Mouse (Mus musculus) A20 (cell line): Measurements from ENCODE around the gene Uspl1.

ENCODE experiments used
- DNase-seq: peaks from one replicate; pipeline ENCODE4 v3.0.0-alpha.2; 2011; ENCODE audit warnings: low read depth, low spot score

The Uspl1 gene

DNA sequence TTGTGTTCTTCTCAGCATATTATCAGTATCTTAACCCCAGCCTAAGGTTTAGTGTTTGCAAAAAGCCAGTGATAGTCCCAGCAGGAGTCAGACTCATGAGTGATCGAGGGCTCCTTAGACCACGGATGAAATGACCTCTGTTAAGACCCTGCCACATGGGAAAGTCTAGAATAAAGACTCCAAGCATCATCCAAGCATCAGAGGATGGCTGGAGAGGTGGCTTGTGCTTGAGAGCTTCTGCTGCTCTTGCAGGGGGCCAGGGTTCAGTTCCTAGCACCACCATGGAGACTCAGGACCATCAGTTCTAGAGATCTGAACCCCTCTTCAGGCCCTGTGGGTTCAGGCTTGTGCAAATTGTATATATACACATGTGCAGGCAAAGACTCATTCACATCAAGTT, 16.1 kb upstream of the Uspl1 start:
- no peak for DNase-seq

DNA sequence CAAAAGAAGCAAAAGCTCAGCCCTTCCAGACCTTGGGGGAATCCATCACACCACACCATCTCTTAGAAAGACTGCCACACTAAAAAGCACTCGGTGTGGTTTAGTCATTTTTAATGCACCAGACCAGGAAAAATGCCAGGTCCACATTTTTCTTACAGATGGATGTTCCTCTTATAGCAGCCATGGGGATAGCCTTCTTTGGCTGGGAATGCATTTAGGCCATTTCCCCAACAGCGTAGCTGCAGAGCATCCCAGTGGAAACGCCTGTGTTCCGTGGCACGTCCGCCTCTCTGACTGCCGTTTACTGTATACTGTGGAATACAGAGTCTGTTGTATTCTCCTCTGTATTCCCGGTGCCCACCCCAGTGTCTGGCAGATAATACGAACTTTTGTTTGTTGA, 15.3 kb upstream of the Uspl1 start:
- no peak for DNase-seq

DNA sequence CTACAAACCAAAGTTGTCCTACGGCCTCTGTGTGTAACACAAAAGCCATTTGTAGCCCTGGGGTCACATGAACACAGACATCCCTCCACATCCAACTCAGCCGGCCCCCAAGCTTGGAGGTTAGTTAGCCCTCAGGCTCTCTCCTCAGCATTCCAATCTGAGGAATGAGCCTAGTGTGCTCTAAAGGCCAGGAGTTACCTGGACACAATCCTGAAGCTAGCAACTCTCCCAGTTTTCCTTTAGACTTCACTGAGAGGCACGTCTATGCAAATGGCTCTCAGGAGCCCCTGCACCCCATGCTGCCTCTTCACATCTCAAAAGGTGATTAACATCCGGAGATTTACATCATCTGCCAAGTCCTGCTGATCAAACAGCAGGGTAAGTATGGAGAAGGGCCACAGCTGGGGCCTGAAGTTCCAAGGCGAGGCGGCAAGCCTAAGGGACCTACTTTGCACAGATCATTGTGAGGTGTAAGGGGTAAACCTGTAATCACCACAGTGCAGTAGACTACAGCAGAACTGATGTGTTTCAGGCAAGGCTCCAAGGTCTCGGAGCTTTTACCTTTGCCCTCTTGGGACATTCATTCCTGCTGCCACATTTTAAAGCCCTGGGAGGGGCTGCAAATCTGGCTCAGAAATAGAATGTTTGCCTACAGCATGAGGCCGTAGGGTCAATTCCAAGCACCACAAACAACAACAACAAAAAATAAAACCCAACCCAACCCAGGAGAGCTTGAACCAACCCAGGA, 13.1 kb upstream of the Uspl1 start:
- DNase-seq, result no peak

DNA sequence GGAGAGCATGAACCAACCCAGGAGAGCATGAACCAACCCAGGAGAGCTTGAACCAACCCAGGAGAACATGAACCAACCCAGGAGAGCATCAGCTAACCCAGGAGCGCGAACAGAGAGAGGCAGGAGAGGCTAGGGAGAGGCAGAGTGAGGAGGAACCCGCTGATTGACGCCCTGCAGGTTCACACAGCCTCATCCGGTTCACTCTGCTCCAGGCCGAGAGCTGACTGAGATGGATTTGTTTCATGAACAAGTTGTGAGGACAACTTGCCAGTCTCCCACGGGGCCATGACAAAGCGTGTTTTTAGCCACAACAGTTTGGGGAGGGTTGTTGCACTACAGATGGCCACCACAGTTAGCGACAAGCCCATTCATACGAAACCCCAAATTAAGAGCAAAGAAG, 11.9 kb upstream of the Uspl1 start:
- no peak for DNase-seq

DNA sequence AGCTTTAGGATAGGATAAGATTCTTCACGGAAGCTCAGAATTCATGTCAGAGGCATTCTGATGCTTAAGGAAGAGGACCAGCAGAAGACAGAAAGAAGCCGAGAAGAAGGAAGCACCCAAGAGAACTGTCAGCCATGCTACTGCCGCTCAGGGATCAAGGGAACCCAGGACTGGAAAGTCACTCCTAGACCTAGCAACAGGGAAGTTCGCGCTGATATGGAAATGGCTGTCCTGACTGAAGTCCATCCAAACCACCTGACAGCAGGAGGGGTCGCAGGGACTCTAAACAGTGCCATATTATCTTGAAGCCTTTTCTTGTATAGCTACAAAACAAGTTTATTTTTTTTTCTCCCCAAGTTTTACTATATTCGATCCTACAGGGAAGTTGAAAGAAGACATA, 9.6 kb upstream of the Uspl1 start:
- no peak for DNase-seq

DNA sequence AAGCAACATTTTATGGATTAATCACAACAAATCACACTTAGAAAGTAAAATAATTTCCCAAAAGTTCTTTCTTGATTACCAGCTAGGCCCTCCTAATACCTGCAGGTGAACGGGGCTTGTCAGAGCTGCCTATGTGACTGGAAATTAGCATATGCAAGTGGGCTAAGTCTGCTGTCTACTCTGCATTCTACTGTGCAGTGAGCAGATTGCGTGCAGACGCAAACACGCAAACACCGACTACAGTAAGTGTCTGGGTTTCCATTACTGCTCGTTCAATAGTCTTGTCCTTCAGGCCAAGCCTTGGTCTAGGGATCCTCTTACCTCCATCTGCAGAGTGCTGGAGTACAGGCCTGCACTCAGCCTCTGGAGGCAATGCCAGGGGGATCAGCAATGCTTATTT, 8.4 kb upstream of the Uspl1 start:
- no peak for DNase-seq

DNA sequence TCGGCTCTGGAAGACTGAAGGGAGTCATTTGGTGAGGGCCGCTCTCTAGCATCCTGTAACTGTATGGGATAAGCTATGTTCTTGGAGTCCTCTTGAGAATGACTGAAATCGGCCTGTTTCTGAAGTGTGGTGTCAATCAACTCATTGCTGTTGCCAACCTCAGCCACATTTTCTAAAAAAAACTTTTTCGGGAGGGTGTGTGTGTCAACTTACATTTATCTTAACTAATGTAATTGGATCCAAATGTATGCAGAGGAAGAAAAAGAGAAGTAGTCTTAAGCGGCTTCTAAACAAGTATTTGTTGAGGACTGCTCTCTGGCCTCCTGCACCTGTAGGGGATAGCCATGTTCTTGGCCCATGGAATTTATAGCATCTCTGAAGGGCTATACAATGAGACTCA, 6.1 kb upstream of the Uspl1 start:
- no peak for DNase-seq

DNA sequence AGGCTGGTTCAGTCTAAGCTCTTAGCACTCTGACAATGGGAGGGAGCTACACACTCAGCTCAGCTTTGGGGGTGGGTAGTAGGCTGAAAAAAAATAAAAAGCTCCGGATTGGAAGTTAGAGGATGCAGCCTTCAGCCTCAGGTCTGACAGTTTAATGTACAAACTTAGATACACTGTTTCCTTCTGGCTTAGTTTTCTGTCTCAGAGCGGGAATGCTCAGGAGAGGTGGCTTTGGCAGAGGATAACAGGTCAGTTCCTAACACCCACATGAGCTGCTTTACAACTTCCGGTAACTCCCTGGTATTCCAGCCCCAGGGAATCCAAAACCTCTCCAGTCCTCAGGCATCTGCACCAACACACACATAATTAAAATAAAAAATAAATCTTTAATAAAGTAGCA, 4.3 kb upstream of the Uspl1 start:
- no peak for DNase-seq

DNA sequence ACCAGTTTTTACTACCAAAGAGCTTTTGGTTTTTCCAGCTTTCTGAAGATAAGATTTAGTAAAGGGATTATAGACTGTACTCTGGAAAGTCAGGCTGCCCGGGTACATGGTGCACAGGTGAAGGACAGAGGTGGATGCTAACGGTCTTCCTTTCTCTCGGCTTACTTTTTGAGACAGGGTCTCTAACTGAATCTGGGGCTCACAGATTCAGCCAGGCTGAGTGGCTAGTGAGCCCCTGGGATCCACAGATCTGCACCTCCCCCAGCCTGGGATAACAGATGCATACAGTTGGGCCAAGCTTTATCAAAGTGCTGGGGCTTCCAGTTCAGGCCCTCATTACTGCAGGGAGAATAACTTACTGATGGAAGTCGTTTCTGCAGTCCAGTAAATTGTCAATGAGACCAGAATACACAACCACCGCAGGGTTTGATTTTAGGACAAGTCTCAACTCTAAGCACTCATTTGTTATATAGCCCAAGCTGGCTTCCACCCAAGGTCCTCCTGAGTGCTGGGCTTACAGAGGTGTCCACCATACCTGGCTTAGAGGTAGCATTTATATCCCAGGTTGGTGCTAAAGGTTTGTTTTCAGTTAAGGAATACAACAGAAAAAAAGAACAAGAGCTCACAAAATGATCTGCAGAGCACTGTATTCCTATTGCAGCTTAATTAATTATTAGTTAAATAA, 1.8 kb upstream of the Uspl1 start:
- no peak for DNase-seq

DNA sequence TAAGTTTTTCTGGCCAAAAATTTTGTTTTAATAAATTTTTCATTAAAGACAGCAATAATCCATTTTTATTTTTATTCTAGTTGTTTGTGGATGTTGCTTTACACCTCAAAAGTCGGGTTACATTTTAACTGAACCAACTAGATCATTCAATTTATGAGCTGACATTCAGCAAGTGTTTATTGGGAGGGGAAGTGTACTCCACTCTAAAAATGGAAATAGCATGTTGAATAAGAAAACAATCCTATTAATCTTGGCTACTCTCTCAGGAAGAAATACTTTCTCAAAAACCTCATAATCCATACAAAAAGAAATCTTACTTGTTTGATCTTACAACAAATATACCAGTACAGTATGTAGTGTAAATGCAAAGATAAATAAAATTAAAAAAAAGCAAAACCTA, 1.0 kb upstream of the Uspl1 start:
- DNase-seq, result no peak

DNA sequence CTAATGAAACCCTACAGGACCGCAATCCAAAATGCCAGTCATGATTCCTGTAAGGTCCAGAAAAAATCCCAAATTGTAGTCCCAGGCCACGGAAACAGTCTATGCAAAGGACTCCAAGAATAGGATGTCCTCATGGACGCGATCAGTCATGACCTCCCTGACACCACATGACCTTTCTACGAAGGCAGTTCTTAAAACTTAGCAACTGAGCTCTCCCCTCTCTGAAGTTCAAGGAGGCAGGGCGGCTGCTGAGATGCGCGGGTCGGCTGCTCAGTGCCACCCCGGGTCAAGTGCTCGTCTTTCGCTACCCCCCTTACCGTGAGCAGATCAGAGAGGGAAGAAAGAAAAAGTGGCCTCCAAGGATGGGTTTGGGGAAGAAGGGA, 438 bp upstream of the Uspl1 start:
- no peak for DNase-seq

DNA sequence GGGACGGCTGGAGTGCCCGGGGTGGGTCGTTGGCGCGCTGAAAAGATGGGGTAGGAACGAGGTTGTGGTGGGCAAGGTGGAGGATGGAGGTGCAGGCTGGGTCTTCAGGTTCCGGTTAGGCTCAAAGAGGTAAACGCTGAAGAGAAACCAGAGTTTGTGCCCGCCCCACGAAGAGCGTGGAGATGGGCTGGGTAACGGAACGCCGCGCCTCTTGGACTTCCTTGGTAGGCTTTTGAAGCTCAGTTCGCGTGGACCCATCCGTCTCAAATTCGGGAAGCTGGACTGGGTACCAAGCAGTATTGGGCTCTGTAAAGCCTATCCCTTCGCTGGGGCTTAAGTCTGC, 665 bp downstream of the Uspl1 start:
- no peak for DNase-seq

DNA sequence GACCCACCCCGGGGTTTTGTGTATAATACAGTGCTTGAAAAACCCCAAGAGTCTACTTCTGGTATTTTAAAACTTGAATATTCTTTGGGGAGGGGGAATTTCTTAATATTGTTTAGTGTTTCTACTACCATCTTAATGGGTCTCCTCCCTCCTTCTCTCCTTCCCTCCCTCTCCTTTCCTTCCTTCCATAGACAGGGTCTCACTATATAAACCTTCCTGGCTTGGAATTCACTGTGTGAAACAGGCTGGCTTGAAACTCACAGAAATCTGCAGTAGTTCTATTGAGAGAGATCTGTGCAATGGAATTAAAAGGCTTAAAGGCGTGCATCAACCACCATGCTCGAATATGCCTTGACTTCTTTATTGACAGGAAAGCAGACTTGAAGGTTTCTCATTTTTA, 1.7 kb downstream of the Uspl1 start:
- DNase-seq, result no peak

DNA sequence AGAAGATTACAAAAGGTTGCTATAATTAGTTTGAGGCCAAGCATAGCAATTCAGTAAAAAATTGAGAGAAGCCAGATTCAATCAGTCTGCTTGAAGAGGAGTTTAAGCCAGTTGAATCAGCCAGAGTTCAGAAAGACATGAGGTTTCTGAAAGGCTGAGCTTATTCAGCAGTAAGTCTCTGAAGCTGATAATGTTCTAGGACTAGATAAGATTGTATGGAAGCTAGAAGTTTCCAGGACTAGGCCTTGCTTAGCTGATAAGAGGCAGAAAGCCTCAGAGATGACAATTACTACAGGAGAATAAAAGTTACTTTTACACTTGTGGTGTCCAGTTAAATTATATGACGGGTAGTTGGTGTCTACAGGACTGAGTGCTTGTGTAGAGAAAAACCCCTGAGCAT, 6.0 kb downstream of the Uspl1 start:
- DNase-seq, result no peak

DNA sequence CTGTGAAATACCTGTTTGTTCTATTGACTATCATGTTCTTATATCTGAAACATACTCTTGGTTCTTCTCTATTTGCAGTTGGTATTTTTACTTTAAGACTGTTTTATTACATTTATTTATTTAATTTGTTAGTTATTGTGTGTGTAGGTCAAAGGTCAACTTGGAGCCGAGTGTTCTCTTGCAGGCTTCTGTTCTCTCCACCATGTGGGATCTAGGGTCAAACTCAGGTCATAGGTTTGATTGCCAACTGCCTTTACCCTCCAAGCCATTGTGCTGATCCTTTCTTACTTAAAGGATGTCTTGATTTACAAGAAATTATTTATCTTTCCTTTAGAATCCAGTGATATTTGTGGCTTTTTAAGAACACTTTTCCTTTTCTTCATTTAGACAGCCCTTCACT, 12.5 kb downstream of the Uspl1 start:
- no peak for DNase-seq

DNA sequence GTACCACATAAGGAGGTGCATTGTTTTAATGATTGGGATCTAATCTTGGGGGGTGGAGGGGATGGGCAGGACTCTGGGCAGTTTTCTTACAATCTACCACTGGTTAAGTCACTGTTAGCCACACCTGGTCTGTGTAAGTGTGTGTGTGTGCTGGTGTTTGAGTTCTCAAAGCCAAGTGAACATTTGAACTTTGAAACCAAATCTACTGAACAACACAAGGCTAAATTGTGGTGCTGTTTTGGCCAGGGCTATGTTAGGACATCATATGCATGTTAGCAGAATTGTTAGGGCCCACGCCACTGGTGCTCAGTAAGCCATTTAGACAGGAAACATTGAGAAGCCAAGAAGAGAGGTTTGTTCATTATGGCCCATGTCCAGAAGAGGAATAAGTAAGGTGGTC, 14.6 kb downstream of the Uspl1 start:
- DNase-seq, result no peak

DNA sequence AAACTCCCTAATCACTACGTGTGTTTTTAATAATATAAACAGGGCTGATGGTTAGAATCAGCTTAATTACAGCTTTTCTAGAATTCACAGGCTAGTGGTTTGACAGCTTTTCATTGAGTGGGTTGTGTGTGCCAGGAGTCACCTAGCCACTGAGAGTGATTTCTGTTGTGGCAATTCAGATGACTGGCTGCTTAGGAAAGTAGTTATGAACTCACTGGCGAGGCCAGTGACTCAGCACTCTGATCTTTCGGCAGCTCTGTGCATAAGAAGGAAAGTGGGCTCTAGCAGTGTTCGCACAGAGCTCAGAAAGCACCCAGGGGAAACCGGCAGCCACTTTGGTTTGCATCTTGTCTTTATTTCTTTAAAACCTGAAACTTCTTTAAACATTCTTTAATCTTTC, 18.8 kb downstream of the Uspl1 start:
- no peak for DNase-seq

DNA sequence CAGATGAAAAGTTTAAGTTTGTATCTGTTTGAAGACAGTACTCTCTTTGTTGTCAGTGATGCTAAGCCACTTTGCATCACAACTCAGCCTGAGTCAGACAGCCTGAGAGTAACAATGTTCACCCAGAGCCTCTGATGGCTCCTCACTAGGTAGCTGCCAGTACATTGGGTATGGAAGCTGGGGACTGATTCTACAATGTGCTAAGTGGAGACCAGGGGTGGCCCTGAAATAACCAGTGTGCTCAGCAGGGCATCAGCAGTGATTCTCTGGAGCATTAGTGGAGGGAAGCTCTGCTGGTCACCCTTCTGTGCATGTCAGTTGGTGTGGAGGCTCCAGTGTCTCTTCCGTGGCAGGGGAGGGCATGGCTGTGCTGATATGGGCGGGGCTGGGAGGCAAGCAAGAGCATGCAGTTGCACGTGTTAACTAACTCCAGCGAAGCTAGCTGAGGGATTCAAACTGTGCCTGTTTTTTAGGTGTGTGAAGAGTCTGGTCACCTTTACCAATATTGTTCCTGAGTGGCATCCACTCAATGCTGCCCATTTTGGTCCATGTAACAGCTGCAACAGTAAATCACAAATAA, 19.7 kb downstream of the Uspl1 start:
- no peak for DNase-seq

DNA sequence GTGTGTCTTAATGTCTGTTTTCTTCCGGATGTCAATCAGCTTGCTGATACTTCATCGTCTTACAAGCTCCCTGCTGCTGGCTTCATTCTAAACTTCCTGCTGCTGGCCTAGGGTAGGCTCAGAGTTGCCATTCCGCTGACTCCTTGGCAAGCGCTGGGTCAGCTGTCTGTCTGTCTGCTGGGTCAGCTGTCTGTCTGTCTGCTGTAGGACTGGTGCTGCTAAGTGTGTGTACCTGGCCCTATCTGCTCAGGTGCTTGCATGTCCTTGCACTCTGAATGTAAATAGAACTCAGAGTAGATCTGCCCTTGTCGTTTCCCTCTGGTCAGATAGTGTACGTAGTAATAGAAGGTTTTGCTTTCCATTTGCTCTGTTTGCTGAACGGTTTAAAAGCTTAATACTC, 20.7 kb downstream of the Uspl1 start:
- no peak for DNase-seq

DNA sequence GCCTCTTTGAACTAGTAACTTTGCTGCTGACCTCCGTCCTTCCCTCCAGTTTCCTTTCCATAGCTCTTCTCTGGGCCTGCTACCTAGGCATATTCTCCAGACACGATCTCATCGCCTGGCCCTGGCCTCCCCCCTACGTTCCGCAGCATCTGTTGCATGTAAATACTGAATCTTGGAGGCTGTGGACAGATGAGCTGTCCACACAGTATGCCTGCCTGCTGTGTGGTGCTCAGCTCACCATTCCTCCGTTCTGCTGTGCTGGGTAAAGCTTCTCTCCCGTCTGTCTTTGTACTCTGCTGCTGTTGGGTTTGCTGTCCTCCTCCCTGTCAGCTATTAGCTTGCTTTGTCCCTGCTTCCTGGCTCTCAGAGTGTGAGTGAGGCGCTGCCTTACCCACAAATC, 21.1 kb downstream of the Uspl1 start:
- no peak for DNase-seq

DNA sequence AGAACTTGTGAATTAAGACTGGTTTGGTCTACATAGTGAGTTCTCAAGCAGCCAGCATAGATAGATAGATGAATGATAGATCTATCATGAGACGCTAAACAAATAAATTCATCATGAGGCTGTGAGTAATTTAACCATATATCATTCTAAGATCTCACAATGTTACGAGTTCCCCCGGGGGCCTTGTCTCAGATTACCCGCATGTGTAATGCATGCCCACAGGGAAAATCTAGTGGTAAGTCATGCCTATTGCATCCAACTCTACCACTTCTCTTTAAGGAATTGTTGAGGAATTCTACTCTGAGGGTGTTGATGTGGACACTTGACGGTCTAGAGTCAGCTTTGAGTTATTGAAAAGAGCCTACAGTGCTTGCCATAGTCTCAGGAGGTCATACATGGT, 22.1 kb downstream of the Uspl1 start:
- no peak for DNase-seq

DNA sequence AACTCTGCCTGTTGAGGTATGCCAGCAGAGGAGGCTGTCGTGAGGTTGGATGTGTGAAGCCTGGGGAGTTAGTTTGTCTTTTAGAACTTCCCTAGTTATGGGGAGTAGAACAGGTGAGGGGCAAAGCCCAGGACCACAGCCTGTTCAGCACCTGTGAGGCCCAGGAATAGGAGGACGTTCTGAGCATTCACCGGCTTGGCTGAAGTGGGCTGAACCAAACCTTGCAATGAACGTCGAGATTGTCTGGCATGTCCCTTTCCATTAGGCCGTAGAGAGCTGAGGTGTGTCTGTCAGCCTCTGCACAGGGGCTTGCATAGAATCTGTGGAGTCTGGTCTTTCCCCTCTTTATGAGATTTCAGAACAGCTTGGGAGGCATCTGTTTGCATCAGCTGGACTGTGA, 23.5 kb downstream of the Uspl1 start:
- DNase-seq, result no peak

DNA sequence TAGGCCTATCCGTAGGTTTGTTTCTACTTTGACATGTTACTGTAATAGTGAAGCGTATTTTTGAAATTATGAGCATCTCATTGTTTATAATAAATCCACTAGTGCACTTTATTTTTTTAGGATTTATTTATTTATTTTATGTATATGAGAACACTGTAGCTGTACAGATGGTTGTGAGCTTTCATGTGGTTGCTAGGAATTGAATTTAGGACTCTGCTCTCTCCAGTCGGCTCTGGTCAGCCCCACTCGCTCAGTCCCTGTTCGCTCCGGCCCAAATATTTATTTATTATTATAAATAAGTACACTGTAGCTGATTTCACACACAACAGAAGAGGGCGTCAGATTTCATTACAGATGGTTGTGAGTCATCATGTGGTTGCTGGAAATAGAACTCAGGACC, 24.6 kb downstream of the Uspl1 start:
- DNase-seq, result no peak

DNA sequence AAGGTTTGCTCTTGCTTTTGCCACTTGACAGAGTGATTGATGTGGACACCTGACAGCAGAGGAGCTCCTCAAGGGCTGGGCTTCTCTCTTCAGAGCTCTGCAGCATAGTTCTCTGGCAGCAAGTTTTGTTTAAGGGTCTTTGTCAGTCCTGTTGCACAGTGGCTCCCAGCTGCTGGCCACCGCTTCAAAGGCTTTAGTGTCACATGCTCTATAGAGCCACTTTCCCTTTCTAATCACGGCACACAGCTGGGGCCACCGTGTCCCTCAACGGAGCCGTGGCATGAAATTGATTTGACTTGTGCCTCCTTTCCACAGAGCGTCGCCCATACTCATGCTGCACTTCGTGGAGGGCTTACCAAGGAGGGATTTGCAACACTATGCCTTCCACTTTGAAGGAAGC, 25.2 kb downstream of the Uspl1 start:
- DNase-seq, result no peak
